In the genomic region with DNA sequence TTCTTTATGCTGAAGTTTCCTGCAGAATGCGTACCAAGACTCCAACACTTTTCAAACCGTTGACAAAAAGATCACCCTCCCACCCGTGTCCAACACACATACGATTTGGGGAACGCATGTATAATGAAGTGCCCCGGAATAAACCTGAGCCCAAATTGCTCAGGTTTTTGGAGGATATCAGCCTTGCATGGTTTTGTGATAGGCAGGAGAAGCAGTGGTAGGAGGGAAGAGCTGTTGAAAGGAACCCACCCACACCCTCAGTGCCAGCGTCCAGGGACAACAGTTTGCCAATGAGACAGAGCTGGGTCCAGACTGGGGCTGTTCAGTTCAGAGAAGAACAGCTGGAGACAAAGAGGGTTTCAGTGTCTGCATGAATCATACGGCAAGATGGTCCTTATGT, we compare ENCODE assay signal across 14 mouse cellular contexts.
"Had no signal": no experiment of that assay in that cellular context is flagged by ENCODE, and none has a peak within 500 bp of the region (broad histone marks: within the 10 kb centered on the region; RNA-seq: fewer than 3 reads in every experiment).

No protein-coding gene starts in this region.

- DNase-seq: kidney, adult 18-20 months; kidney, adult 9 months; kidney, postnatal 14 days; kidney, postnatal 4 days; liver; lung, adult 2 months; lung, postnatal 14 days; lung, postnatal 4 days; midbrain, embryonic 14.5 days; right cerebral cortex, postnatal 25 days; spleen, adult 18-20 months; thymus, adult 18-20 months; thymus, postnatal 14 days; thymus, postnatal 4 days had no signal
